In the genomic region with DNA sequence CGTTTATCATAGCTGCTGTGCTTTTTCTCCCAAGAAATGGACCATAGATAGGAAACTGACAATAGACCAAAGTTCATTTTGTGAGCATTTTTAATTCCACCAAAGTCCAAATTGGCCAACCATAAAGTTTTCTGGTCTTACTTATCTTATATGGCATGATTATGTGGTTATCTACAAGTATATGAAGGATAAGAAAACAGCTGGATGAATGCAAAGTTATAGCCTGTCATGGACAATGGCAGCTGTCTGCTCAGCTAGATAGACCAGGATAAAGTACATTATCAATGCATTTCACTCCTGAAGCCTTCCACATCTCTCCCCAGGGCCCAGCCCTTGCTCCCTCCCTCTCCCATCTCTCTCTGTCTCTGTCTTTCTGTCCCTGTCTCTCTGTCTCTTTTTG, we compare ENCODE assay signal across 47 mouse cellular contexts. TPM values are rescaled to one million over a fixed set of nuclear protein-coding genes. Genes with fewer than 3 reads are reported as not detected.
"Had no signal": no experiment of that assay in that cellular context is flagged by ENCODE, and none has a peak within 500 bp of the region (broad histone marks: within the 10 kb centered on the region; RNA-seq: fewer than 3 reads in every experiment).

No protein-coding gene starts in this region.

- H3K9me3 ChIP-seq: heart, embryonic 10.5 days; heart, embryonic 12.5 days; heart, embryonic 13.5 days; heart, embryonic 15.5 days; hindbrain, embryonic 10.5 days; hindbrain, embryonic 12.5 days; hindbrain, embryonic 13.5 days; hindbrain, embryonic 15.5 days; kidney, embryonic 15.5 days had no signal

- H3K9ac ChIP-seq: heart, embryonic 12.5 days; heart, embryonic 13.5 days; heart, embryonic 15.5 days; hindbrain, embryonic 12.5 days; hindbrain, embryonic 13.5 days; hindbrain, embryonic 14.5 days; hindbrain, embryonic 15.5 days; kidney, embryonic 15.5 days had no signal

- H3K4me2 ChIP-seq: heart, embryonic 11.5 days; heart, embryonic 12.5 days; heart, embryonic 13.5 days; heart, embryonic 15.5 days; hindbrain, embryonic 12.5 days; hindbrain, embryonic 13.5 days; hindbrain, embryonic 14.5 days; hindbrain, embryonic 15.5 days; kidney, embryonic 15.5 days had no signal

- DNase-seq: heart, postnatal 10 days; heart, postnatal 14 days; heart, postnatal 36 days; heart, postnatal 4 days; kidney, adult 11 months; kidney, adult 18-20 months; kidney, adult 2 months; kidney, adult 8-10 months; kidney, adult 9 months; kidney, postnatal 10 days; kidney, postnatal 25 days; kidney, postnatal 36 days; kidney, postnatal 4 days; layer of hippocampus, adult 9-11 months; layer of hippocampus, postnatal 36 days had no signal

- H3K36me3 ChIP-seq: heart, embryonic 10.5 days; heart, embryonic 12.5 days; heart, embryonic 13.5 days; heart, embryonic 15.5 days; hindbrain, embryonic 10.5 days; hindbrain, embryonic 12.5 days; hindbrain, embryonic 13.5 days; hindbrain, embryonic 15.5 days; kidney, embryonic 15.5 days had no signal

- H3K4me3 ChIP-seq: heart, embryonic 10.5 days; heart, embryonic 12.5 days; heart, embryonic 13.5 days; heart, embryonic 15.5 days; hindbrain, embryonic 10.5 days; hindbrain, embryonic 12.5 days; hindbrain, embryonic 13.5 days; hindbrain, embryonic 15.5 days; kidney, embryonic 15.5 days; layer of hippocampus, adult 2 months; left cerebral cortex, adult 2 months had no signal

- H3K27me3 ChIP-seq: heart, embryonic 12.5 days; heart, embryonic 13.5 days; heart, embryonic 15.5 days; hindbrain, embryonic 12.5 days; hindbrain, embryonic 13.5 days; hindbrain, embryonic 15.5 days; kidney, embryonic 15.5 days had no signal

- H3K4me1 ChIP-seq: heart, embryonic 10.5 days; heart, embryonic 12.5 days; heart, embryonic 13.5 days; heart, embryonic 15.5 days; hindbrain, embryonic 10.5 days; hindbrain, embryonic 12.5 days; hindbrain, embryonic 13.5 days; hindbrain, embryonic 15.5 days; kidney, embryonic 15.5 days had no signal

- H3K27ac ChIP-seq: heart, embryonic 10.5 days; heart, embryonic 13.5 days; heart, embryonic 15.5 days; hindbrain, embryonic 10.5 days; hindbrain, embryonic 12.5 days; hindbrain, embryonic 13.5 days; hindbrain, embryonic 14.5 days; hindbrain, embryonic 15.5 days; hindbrain, postnatal 0 days; kidney, embryonic 15.5 days; kidney, postnatal 0 days; layer of hippocampus, adult 2 months; left cerebral cortex, adult 2 months had no signal

- ATAC-seq: hindbrain, embryonic 16.5 days; hindbrain, postnatal 0 days; inflammation-experienced regulatory T-cells, adult 6 months had no signal

RNA-seq across cellular contexts. Expression of gene Cyp2j6, which starts 7.0 kb away (rescaled TPM):
- polyA plus RNA-seq: inflammation-experienced regulatory T-cells, adult 6 months had no signal

RNA-seq across cellular contexts. Expression of gene Cyp2j8, which starts 53.3 kb away (rescaled TPM):
- total RNA-seq: heart, adult 8-10 months; heart, postnatal 10 days; heart, postnatal 14 days; heart, postnatal 25 days; heart, postnatal 36 days; heart, postnatal 4 days; hematopoietic stem cell, adult 5-6 weeks; hindbrain, postnatal 0 days; layer of hippocampus, adult 18-20 months; layer of hippocampus, adult 8-10 months; layer of hippocampus, postnatal 14 days; layer of hippocampus, postnatal 25 days; left cerebral cortex, adult 8-10 months had no signal
- polyA plus RNA-seq: heart, embryonic 10.5 days; heart, embryonic 11.5 days; heart, embryonic 12.5 days; heart, embryonic 13.5 days; heart, embryonic 14.5 days; heart, embryonic 15.5 days; heart, embryonic 16.5 days; heart, postnatal 0 days; hindbrain, embryonic 10.5 days; hindbrain, embryonic 12.5 days; hindbrain, embryonic 13.5 days; hindbrain, embryonic 14.5 days; hindbrain, embryonic 15.5 days; hindbrain, postnatal 0 days; inflammation-experienced regulatory T-cells, adult 6 months; intestine, embryonic 14.5 days; kidney, embryonic 14.5 days; kidney, embryonic 15.5 days; kidney, embryonic 16.5 days; large intestine, adult 2 months had no signal
